Mouse (Mus musculus) neutrophil, adult 5-6 weeks (primary cell): ENCODE measurements around the gene Xrcc1. TPM values are rescaled to one million over a fixed set of nuclear protein-coding genes. Genes with fewer than 3 reads are reported as not detected.
A peak's percentile ranks its signal among the peaks of the same experiment; 100 is the strongest.
"Not testable (repeated sequence)": the region's sequence is repeated elsewhere in the genome, so short reads cannot be mapped to it uniquely, and the experiment has no call there.

ENCODE experiments used
- ATAC-seq: fragments of 151-379, 151-347 bp; 2 replicates; pipeline ENCODE4 v1.8.0; 2017; ENCODE audit warnings: mild to moderate bottlenecking, moderate TSS enrichment; ENCODE audit not compliant: insufficient number of reproducible peaks, poor library complexity, low FRiP score, severe bottlenecking; ENCODE audit errors: extremely low read depth
- total RNA-seq: library from RNA; stranded (forward); fragments of 200-1000 nt; gene quantifications from 2 replicates; pipeline ENCODE4 v1.2.3, GENCODE M21; 2017

Gene Xrcc1
- total RNA-seq, 1 experiment from 2014 or later: 38.4 TPM

GRCm38 (mm10) chr7:24593621-24594308 lies 47.7 kb downstream of the Xrcc1 start:
- ATAC-seq: peak; percentile 73

- ATAC-seq: no peak
Measured at GRCm38 (mm10) chr7:24594309-24594803, 48.3 kb downstream of the Xrcc1 start.

GRCm38 (mm10) chr7:24595464-24595863 lies 49.4 kb downstream of the Xrcc1 start:
- ATAC-seq: peak; percentile 27; the same call in 1 of the 2 replicates

- no peak for ATAC-seq
Measured at GRCm38 (mm10) chr7:24598121-24598520, 52.0 kb downstream of the Xrcc1 start.

- ATAC-seq: no peak
Measured at GRCm38 (mm10) chr7:24599211-24600067, 53.4 kb downstream of the Xrcc1 start.

GRCm38 (mm10) chr7:24600941-24601597 lies 55.0 kb downstream of the Xrcc1 start:
- ATAC-seq: peak; percentile 97

GRCm38 (mm10) chr7:24605561-24605960 lies 59.5 kb downstream of the Xrcc1 start:
- ATAC-seq: no peak

GRCm38 (mm10) chr7:24606046-24606445 lies 60.0 kb downstream of the Xrcc1 start:
- ATAC-seq: no peak

GRCm38 (mm10) chr7:24608017-24608416 lies 61.9 kb downstream of the Xrcc1 start:
- ATAC-seq: peak; percentile 83

- ATAC-seq: no peak
Measured at GRCm38 (mm10) chr7:24608561-24608960, 62.5 kb downstream of the Xrcc1 start.

GRCm38 (mm10) chr7:24610144-24610878 lies 64.2 kb downstream of the Xrcc1 start, which contains the start of gene Phldb3:
Gene Phldb3, plus strand, starts transcription at chr7:24610763.
- ATAC-seq: no peak

- peak; percentile 83 for ATAC-seq
Measured at GRCm38 (mm10) chr7:24610879-24611494, 64.9 kb downstream of the Xrcc1 start.

GRCm38 (mm10) chr7:24611709-24612108 lies 65.6 kb downstream of the Xrcc1 start:
- ATAC-seq: no peak

GRCm38 (mm10) chr7:24612308-24612910 lies 66.3 kb downstream of the Xrcc1 start:
- no peak for ATAC-seq

- no peak for ATAC-seq
Measured at GRCm38 (mm10) chr7:24614816-24615215, 68.7 kb downstream of the Xrcc1 start.

GRCm38 (mm10) chr7:24617763-24618162 lies 71.7 kb downstream of the Xrcc1 start:
- no peak; the same call in 1 of the 2 replicates for ATAC-seq

GRCm38 (mm10) chr7:24618374-24618773 lies 72.3 kb downstream of the Xrcc1 start:
- not testable (repeated sequence) for ATAC-seq
